Mouse (Mus musculus): ENCODE data around the gene Dner. TPM values are rescaled to one million over a fixed set of nuclear protein-coding genes. Genes with fewer than 3 reads are reported as not detected.

Dner gene
- polyA plus RNA-seq, 1 experiment from 2014 or later: 0.99 TPM

- 58% methylated on average over 4 of the region's 4 CpGs for WGBS (ENCODE audit: insufficient replicate concordance)
- no peaks in the 10 kb centered on the region for H3K27me3 ChIP-seq (ENCODE audit: control insufficient read depth, insufficient read depth, low read length)
Observed at GRCm38 (mm10) chr1:84470342-84470741, 225.7 kb downstream of the Dner start.

GRCm38 (mm10) chr1:84467664-84468063 is 228.4 kb downstream of the Dner start:
- no peak overlapping the region for H3K27ac ChIP-seq (ENCODE audit: low read depth, low read length)
- no peak overlapping the region for H3K9ac ChIP-seq (ENCODE audit: low read depth, low read length)
- WGBS (ENCODE audit: insufficient replicate concordance): 74% methylated on average over 3 of the region's 3 CpGs
- no peak overlapping the region for H3K4me2 ChIP-seq
- H3K4me1 ChIP-seq (ENCODE audit: control insufficient read depth, insufficient read depth, low read length): no peaks in the 10 kb centered on the region
- H3K27me3 ChIP-seq (ENCODE audit: control insufficient read depth, insufficient read depth, low read length): no peaks in the 10 kb centered on the region
- ATAC-seq (replicated peaks; ENCODE audit: insufficient number of reproducible peaks, low FRiP score, low TSS enrichment): no peak
- H3K9me3 ChIP-seq (replicated peaks; ENCODE audit: control insufficient read depth, low read length): no peaks in the 10 kb centered on the region
- H3K4me3 ChIP-seq (ENCODE audit: low read depth, low read length): no peak overlapping the region
- no peaks in the 10 kb centered on the region for H3K36me3 ChIP-seq (ENCODE audit: control insufficient read depth, insufficient read depth, low read length)

More at GRCm38 (mm10) chr1:84470342-84470741, 225.7 kb downstream of the Dner start:
- H3K9ac ChIP-seq (ENCODE audit: low read depth, low read length): no peak overlapping the region
- H3K9me3 ChIP-seq (replicated peaks; ENCODE audit: control insufficient read depth, low read length): no peaks in the 10 kb centered on the region
- H3K36me3 ChIP-seq (ENCODE audit: control insufficient read depth, insufficient read depth, low read length): no peaks in the 10 kb centered on the region
- no peak overlapping the region for H3K27ac ChIP-seq (ENCODE audit: low read depth, low read length)
- ATAC-seq (replicated peaks; ENCODE audit: insufficient number of reproducible peaks, low FRiP score, low TSS enrichment): no peak
- H3K4me1 ChIP-seq (ENCODE audit: control insufficient read depth, insufficient read depth, low read length): no peaks in the 10 kb centered on the region
- no peak overlapping the region for H3K4me2 ChIP-seq
- no peak overlapping the region for H3K4me3 ChIP-seq (ENCODE audit: low read depth, low read length)

- Histone ChIP-seq H3K4me1 (ENCODE audit: control insufficient read depth, insufficient read depth, low read length) (no peaks in the 10 kb centered on the region), H3K4me3 (ENCODE audit: low read depth, low read length) (no peak overlapping the region), H3K36me3 (ENCODE audit: control insufficient read depth, insufficient read depth, low read length) (no peaks in the 10 kb centered on the region), H3K27ac (ENCODE audit: low read depth, low read length) (no peak overlapping the region), H3K9ac (ENCODE audit: low read depth, low read length) (no peak overlapping the region), H3K27me3 (ENCODE audit: control insufficient read depth, insufficient read depth, low read length) (no peaks in the 10 kb centered on the region), H3K9me3 (replicated peaks; ENCODE audit: control insufficient read depth, low read length) (no peaks in the 10 kb centered on the region), H3K4me2 (no peak overlapping the region)
- ATAC-seq (replicated peaks; ENCODE audit: insufficient number of reproducible peaks, low FRiP score, low TSS enrichment): no peak
- 79% methylated on average over 3 of the region's 3 CpGs for WGBS (ENCODE audit: insufficient replicate concordance)
Observed at GRCm38 (mm10) chr1:84464761-84465160, 231.3 kb downstream of the Dner start.

- no peaks in the 10 kb centered on the region for H3K27me3 ChIP-seq (ENCODE audit: control insufficient read depth, insufficient read depth, low read length)
- no peak for ATAC-seq (replicated peaks; ENCODE audit: insufficient number of reproducible peaks, low FRiP score, low TSS enrichment)
- H3K36me3 ChIP-seq (ENCODE audit: control insufficient read depth, insufficient read depth, low read length): no peaks in the 10 kb centered on the region
- H3K4me3 ChIP-seq (ENCODE audit: low read depth, low read length): no peak overlapping the region
- no peaks in the 10 kb centered on the region for H3K4me1 ChIP-seq (ENCODE audit: control insufficient read depth, insufficient read depth, low read length)
- 85% methylated on average over 5 of the region's 5 CpGs for WGBS (ENCODE audit: insufficient replicate concordance)
- H3K4me2 ChIP-seq: no peak overlapping the region
- H3K27ac ChIP-seq (ENCODE audit: low read depth, low read length): no peak overlapping the region
- H3K9ac ChIP-seq (ENCODE audit: low read depth, low read length): no peak overlapping the region
- H3K9me3 ChIP-seq (replicated peaks; ENCODE audit: control insufficient read depth, low read length): no peaks in the 10 kb centered on the region
Observed at GRCm38 (mm10) chr1:84463976-84464662, 231.9 kb downstream of the Dner start.

- Histone ChIP-seq H3K9ac (ENCODE audit: low read depth, low read length) (no peak overlapping the region), H3K4me1 (ENCODE audit: control insufficient read depth, insufficient read depth, low read length) (no peaks in the 10 kb centered on the region), H3K4me2 (no peak overlapping the region), H3K27me3 (ENCODE audit: control insufficient read depth, insufficient read depth, low read length) (no peaks in the 10 kb centered on the region), H3K36me3 (ENCODE audit: control insufficient read depth, insufficient read depth, low read length) (no peaks in the 10 kb centered on the region), H3K9me3 (replicated peaks; ENCODE audit: control insufficient read depth, low read length) (no peaks in the 10 kb centered on the region), H3K27ac (ENCODE audit: low read depth, low read length) (no peak overlapping the region), H3K4me3 (ENCODE audit: low read depth, low read length) (no peak overlapping the region)
- 73% methylated on average over 10 of the region's 10 CpGs for WGBS (ENCODE audit: insufficient replicate concordance)
- no peak for ATAC-seq (replicated peaks; ENCODE audit: insufficient number of reproducible peaks, low FRiP score, low TSS enrichment)
Observed at GRCm38 (mm10) chr1:84449566-84450278, 246.3 kb downstream of the Dner start.

- no peak overlapping the region for H3K27ac ChIP-seq (ENCODE audit: low read depth, low read length)
- no peaks in the 10 kb centered on the region for H3K4me1 ChIP-seq (ENCODE audit: control insufficient read depth, insufficient read depth, low read length)
- no peak overlapping the region for H3K9ac ChIP-seq (ENCODE audit: low read depth, low read length)
- no peak overlapping the region for H3K4me3 ChIP-seq (ENCODE audit: low read depth, low read length)
- no peaks in the 10 kb centered on the region for H3K9me3 ChIP-seq (replicated peaks; ENCODE audit: control insufficient read depth, low read length)
- H3K36me3 ChIP-seq (ENCODE audit: control insufficient read depth, insufficient read depth, low read length): no peaks in the 10 kb centered on the region
- H3K4me2 ChIP-seq: no peak overlapping the region
- ATAC-seq (replicated peaks; ENCODE audit: insufficient number of reproducible peaks, low FRiP score, low TSS enrichment): no peak
- H3K27me3 ChIP-seq (ENCODE audit: control insufficient read depth, insufficient read depth, low read length): no peaks in the 10 kb centered on the region
- 53% methylated on average over 3 of the region's 3 CpGs for WGBS (ENCODE audit: insufficient replicate concordance)
Observed at GRCm38 (mm10) chr1:84443640-84444039, 252.4 kb downstream of the Dner start.

GRCm38 (mm10) chr1:84443050-84443449 is 253.0 kb downstream of the Dner start:
- H3K27ac ChIP-seq (ENCODE audit: low read depth, low read length): no peak overlapping the region
- 88% methylated on average over 5 of the region's 5 CpGs for WGBS (ENCODE audit: insufficient replicate concordance)

GRCm38 (mm10) chr1:84441419-84441818 is 254.6 kb downstream of the Dner start:
- Histone ChIP-seq H3K36me3 (ENCODE audit: control insufficient read depth, insufficient read depth, low read length) (no peaks in the 10 kb centered on the region), H3K9me3 (replicated peaks; ENCODE audit: control insufficient read depth, low read length) (no peaks in the 10 kb centered on the region), H3K4me3 (ENCODE audit: low read depth, low read length) (no peak overlapping the region), H3K27ac (ENCODE audit: low read depth, low read length) (no peak overlapping the region), H3K9ac (ENCODE audit: low read depth, low read length) (no peak overlapping the region), H3K27me3 (ENCODE audit: control insufficient read depth, insufficient read depth, low read length) (no peaks in the 10 kb centered on the region), H3K4me1 (ENCODE audit: control insufficient read depth, insufficient read depth, low read length) (no peaks in the 10 kb centered on the region), H3K4me2 (no peak overlapping the region)
- ATAC-seq (replicated peaks; ENCODE audit: insufficient number of reproducible peaks, low FRiP score, low TSS enrichment): no peak
- WGBS (ENCODE audit: insufficient replicate concordance): 74% methylated on average over 3 of the region's 3 CpGs

More at GRCm38 (mm10) chr1:84443050-84443449, 253.0 kb downstream of the Dner start:
- Histone ChIP-seq H3K36me3 (ENCODE audit: control insufficient read depth, insufficient read depth, low read length) (no peaks in the 10 kb centered on the region), H3K27me3 (ENCODE audit: control insufficient read depth, insufficient read depth, low read length) (no peaks in the 10 kb centered on the region), H3K9ac (ENCODE audit: low read depth, low read length) (no peak overlapping the region), H3K4me2 (no peak overlapping the region), H3K4me1 (ENCODE audit: control insufficient read depth, insufficient read depth, low read length) (no peaks in the 10 kb centered on the region), H3K4me3 (ENCODE audit: low read depth, low read length) (no peak overlapping the region), H3K9me3 (replicated peaks; ENCODE audit: control insufficient read depth, low read length) (no peaks in the 10 kb centered on the region)
- no peak for ATAC-seq (replicated peaks; ENCODE audit: insufficient number of reproducible peaks, low FRiP score, low TSS enrichment)

- no peak overlapping the region for H3K4me3 ChIP-seq (ENCODE audit: low read depth, low read length)
- H3K4me2 ChIP-seq: no peak overlapping the region
- no peaks in the 10 kb centered on the region for H3K4me1 ChIP-seq (ENCODE audit: control insufficient read depth, insufficient read depth, low read length)
- no peaks in the 10 kb centered on the region for H3K9me3 ChIP-seq (replicated peaks; ENCODE audit: control insufficient read depth, low read length)
- H3K27ac ChIP-seq (ENCODE audit: low read depth, low read length): no peak overlapping the region
- no peaks in the 10 kb centered on the region for H3K36me3 ChIP-seq (ENCODE audit: control insufficient read depth, insufficient read depth, low read length)
- no peaks in the 10 kb centered on the region for H3K27me3 ChIP-seq (ENCODE audit: control insufficient read depth, insufficient read depth, low read length)
- no peak for ATAC-seq (replicated peaks; ENCODE audit: insufficient number of reproducible peaks, low FRiP score, low TSS enrichment)
- H3K9ac ChIP-seq (ENCODE audit: low read depth, low read length): no peak overlapping the region
Observed at GRCm38 (mm10) chr1:84437565-84437964, 258.5 kb downstream of the Dner start.

Data from heart, embryonic 11.5 days (tissue).